Mouse (Mus musculus) kidney, embryonic 15.5 days (tissue): ENCODE results near the gene Mid1ip1. TPM values are rescaled to one million over a fixed set of nuclear protein-coding genes. Genes with fewer than 3 reads are reported as not detected.
A peak's percentile ranks its signal among the peaks of the same experiment; 100 is the strongest.

Experiments
- ATAC-seq: fragments of 200-750 bp; cut with Nextera tagmentation; replicated peaks from 2 replicates; pipeline ENCODE4 v1.8.0; 2017; ENCODE audit warnings: moderate TSS enrichment; ENCODE audit not compliant: low FRiP score
- H3K27ac ChIP-seq: fragments of 300-500 bp; sonication (generic); 2 replicates; pipeline ENCODE4 v1.5.1; 2015; ENCODE audit warnings: mild to moderate bottlenecking, inconsistent platforms
- H3K27me3 ChIP-seq: fragments of 300-500 bp; sonication (generic); 2 replicates; pipeline ENCODE4 v1.6.1; 2015; ENCODE audit warnings: inconsistent platforms
- H3K36me3 ChIP-seq: fragments of 300-500 bp; sonication (generic); 2 replicates; pipeline ENCODE4 v1.6.1; 2015; ENCODE audit warnings: inconsistent platforms
- H3K4me1 ChIP-seq: fragments of 300-500 bp; sonication (generic); 2 replicates; pipeline ENCODE4 v1.6.1; 2015; ENCODE audit warnings: inconsistent platforms
- H3K4me2 ChIP-seq: fragments of 300-500 bp; sonication (generic); 2 replicates; pipeline ENCODE4 v1.6.1; 2015; ENCODE audit warnings: moderate library complexity, mild to moderate bottlenecking, inconsistent platforms
- H3K4me3 ChIP-seq: fragments of 300-500 bp; sonication (generic); replicated peaks from 2 replicates; pipeline ENCODE4 v1.5.1; 2015; ENCODE audit warnings: mild to moderate bottlenecking, inconsistent platforms
- H3K9ac ChIP-seq: fragments of 300-500 bp; sonication (generic); 2 replicates; pipeline ENCODE4 v1.6.1; 2015; ENCODE audit warnings: mild to moderate bottlenecking, inconsistent platforms
- H3K9me3 ChIP-seq: fragments of 300-500 bp; sonication (generic); replicated peaks from 2 replicates; pipeline ENCODE4 v1.6.1; 2016; ENCODE audit warnings: inconsistent platforms
- WGBS: fragments of 180-500 bp; shearing (Covaris S2); methylation state at CpG from one replicate; pipeline ENCODE4 v1.1.7; 2015; ENCODE audit warnings: mixed read lengths; 5-methylcytosine and 5-hydroxymethylcytosine counted together
- polyA plus RNA-seq: library from polyadenylated mRNA; unstranded; fragments of >200 nt; fragmentation: Nextera tagmentation; extraction: Ambion mirVana; gene quantifications from 2 replicates; pipeline ENCODE4 v1.2.1, GENCODE M21; 2015

Gene Mid1ip1
- 47.6 and 49.5 TPM in 2 replicates for polyA plus RNA-seq

DNA sequence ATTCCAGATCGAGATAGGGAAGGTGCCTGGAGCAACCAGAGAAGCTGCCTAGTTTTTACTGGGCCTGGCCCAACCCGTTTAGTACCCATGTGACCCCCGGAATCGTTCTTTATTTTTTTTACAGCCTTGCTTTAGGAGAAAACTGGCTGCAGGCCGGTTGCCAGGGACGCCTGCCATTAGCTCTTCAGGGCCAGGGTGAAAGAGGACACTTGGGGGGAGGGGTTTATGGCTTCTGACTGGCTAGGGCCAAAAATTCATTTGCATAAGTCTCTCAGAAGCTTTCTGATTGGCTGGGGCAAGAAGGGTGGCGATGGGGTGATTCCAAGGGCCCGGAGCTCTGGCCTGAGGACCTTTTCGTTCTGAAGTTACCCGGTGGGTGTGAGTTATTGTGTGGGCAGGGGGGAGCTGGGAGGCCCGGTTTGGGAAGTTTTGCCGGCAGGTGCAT is at the start of gene Mid1ip1:
Gene Mid1ip1 (plus strand): TSS at position 318 of the 445 bp plus-strand sequence.
- Histone ChIP-seq H3K36me3 (no peaks in the 10 kb centered on the region), H3K4me3 (peak within 1 kb of the TSS; percentile 27), H3K27ac (peak within 1 kb of the TSS; percentile 84), H3K9me3 (no peaks in the 10 kb centered on the region), H3K9ac (no peak within 1 kb of the TSS), H3K4me2 (peak within 1 kb of the TSS; percentile 50), H3K4me1 (peaks cover 15% of the 10 kb centered on the region), H3K27me3 (no peaks in the 10 kb centered on the region)
- peak; percentile 81 for ATAC-seq
- WGBS: 24% methylated on average over 12 of the region's 12 CpGs

DNA sequence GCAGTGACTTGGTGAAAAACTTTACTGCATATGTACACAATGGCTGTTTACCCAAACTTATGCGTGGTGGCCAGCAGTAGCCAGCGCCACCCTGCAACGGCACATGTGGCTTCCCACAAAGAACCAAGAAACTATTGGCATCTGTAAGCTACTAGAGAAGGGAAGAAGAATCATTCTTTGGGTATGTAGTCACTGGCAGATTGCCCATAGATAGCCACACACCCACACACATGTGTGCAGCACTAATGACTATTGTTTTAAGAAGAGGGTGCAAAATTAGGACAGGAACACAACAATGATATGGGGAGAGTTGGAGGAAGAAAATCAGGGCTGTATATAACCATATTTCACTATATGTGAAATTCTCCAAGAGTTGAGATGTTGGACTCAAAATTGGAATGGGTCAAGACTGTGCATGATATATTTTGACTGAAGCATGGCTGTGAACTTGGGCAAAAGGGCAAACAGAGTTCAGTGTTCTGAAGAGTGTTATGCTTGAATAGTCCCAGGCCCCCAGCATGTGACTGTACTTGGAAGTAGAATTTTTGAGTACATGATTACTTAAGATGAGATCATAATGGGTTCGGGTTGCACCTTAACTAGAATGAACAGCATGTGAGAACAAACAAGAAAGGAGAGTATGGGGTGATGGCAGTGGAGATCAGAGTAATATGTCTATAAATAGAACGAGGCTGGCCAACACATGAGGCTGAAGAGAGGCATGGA is 20.2 kb upstream of the Mid1ip1 start:
- H3K27me3 ChIP-seq: no peaks in the 10 kb centered on the region
- H3K4me1 ChIP-seq: no peaks in the 10 kb centered on the region
- H3K4me2 ChIP-seq: no peak overlapping the region
- H3K36me3 ChIP-seq: no peaks in the 10 kb centered on the region
- 81% methylated on average over 5 of the region's 5 CpGs for WGBS
- H3K9ac ChIP-seq: no peak overlapping the region
- H3K4me3 ChIP-seq: no peak overlapping the region
- no peak for ATAC-seq
- H3K27ac ChIP-seq: no peak overlapping the region
- no peaks in the 10 kb centered on the region for H3K9me3 ChIP-seq

DNA sequence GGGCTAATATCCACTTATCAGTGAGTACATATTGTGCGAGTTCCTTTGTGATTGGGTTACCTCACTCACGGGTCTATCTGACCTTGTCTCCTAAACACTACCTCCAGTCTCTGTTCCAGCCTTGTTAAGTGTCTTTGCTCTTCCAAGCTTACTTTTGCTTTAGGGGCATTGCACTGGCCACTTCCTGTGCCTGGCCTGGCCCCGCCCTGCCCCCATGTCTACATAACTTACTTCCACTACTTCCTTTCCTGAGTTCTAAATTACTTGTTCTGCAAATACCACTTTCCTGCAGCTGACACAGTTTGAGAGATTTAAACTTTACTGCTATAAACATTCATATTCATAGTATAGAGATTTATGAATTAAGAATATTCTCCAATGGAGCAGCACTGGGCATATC is 8.1 kb upstream of the Mid1ip1 start:
- no peak overlapping the region for H3K4me2 ChIP-seq
- no peak overlapping the region for H3K27ac ChIP-seq
- H3K36me3 ChIP-seq: no peaks in the 10 kb centered on the region
- WGBS: 78% methylated on average over 3 of the region's 3 CpGs
- ATAC-seq: no peak
- H3K9me3 ChIP-seq: no peaks in the 10 kb centered on the region
- no peaks in the 10 kb centered on the region for H3K4me1 ChIP-seq
- H3K9ac ChIP-seq: no peak overlapping the region
- no peaks in the 10 kb centered on the region for H3K27me3 ChIP-seq
- H3K4me3 ChIP-seq: no peak overlapping the region

DNA sequence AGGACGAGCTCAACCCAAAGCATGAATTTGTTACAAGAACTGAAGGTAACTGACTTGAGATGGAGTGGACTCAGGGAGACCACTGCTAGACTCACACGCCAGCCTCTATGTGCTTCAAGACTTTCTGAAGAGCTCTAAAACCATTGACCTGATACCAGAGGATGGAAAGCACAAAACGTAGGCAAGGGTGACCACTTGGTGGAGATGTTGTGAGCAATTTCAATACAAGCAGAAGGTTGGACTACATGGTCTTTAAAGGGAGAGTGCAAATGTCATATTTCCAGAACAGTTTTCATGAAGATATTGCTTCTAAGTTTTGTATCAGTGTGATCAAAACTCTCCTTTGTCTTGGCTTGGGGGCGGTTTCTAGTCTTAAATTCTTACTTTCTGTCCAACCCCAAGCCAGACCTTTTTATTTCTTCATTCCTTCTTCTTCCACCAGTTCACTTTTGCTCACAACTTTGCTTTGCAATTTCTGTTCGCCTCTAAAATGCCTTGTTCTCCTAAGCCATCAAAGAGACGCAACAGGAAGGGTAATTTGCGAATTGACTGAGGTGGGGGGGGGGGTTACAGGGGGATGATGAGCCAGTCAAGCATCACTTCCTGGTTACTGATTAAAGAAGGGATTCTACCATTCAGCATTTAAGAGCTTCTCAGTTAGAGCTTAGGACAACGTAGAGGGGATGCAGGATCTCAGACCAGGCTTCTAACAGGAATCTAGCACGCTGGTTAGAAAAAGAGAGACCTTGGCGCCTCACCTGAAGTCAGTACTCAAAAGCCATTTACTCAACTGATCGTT is 775 bp upstream of the Mid1ip1 start:
- H3K4me1 ChIP-seq: peaks cover 15% of the 10 kb centered on the region
- peak overlapping the region; percentile 27 for H3K4me3 ChIP-seq
- peak overlapping the region; percentile 84 for H3K27ac ChIP-seq
- no peak for ATAC-seq
- 34% methylated on average over 11 of the region's 11 CpGs for WGBS
- no peaks in the 10 kb centered on the region for H3K36me3 ChIP-seq
- H3K9ac ChIP-seq: no peak overlapping the region
- H3K4me2 ChIP-seq: peak overlapping the region; percentile 50
- H3K27me3 ChIP-seq: no peaks in the 10 kb centered on the region
- H3K9me3 ChIP-seq: no peaks in the 10 kb centered on the region

DNA sequence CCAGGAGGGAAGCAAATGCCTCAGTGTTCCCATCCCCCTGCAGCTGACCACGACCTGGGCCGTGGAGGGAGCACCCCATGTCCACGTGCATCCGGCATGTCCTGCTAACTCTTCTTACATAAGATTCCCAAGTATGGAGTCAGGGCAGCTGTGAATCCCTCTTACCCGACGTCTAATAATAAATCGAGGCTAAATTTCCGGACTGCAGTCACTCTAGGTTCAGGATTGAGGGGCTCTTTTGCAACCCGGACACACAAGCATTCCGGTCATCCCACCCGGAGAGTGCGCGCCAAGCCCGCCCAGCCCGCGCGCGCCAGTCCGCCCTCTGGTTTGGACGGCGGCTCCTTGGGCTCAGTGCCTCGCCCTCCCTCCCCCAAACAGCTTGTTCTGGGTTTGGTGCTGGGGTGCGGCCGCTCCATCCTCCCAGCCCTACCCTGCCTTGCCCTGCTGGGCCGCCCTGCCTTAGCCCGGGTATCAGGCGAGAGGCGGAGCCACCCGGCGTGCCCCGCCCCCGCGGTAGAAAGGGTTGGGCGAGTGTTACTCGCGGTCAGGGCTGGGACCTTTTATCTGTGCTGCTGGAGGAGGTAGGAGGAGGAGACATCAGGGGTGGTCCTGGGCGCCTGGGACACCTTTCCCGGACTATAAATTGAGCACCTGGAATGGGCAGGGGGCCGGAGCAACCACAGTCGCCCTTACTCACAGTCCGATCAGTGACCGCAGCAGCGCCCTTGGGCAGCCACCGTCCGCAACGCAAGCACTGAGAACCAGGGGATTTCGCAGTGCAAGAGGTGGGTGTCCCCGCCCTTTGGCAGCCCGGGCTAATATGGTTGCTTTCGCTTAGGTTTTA is 2.3 kb downstream of the Mid1ip1 start:
- 18% methylated on average over 50 of the region's 50 CpGs for WGBS
- H3K9me3 ChIP-seq: no peaks in the 10 kb centered on the region
- peak; percentile 93 for ATAC-seq
- H3K9ac ChIP-seq: peak overlapping the region; percentile 62
- H3K4me3 ChIP-seq: peak overlapping the region; percentile 56
- H3K4me1 ChIP-seq: peaks cover 15% of the 10 kb centered on the region
- peak overlapping the region; percentile 65 for H3K4me2 ChIP-seq
- no peaks in the 10 kb centered on the region for H3K36me3 ChIP-seq
- no peaks in the 10 kb centered on the region for H3K27me3 ChIP-seq
- peak overlapping the region; percentile 84 for H3K27ac ChIP-seq

DNA sequence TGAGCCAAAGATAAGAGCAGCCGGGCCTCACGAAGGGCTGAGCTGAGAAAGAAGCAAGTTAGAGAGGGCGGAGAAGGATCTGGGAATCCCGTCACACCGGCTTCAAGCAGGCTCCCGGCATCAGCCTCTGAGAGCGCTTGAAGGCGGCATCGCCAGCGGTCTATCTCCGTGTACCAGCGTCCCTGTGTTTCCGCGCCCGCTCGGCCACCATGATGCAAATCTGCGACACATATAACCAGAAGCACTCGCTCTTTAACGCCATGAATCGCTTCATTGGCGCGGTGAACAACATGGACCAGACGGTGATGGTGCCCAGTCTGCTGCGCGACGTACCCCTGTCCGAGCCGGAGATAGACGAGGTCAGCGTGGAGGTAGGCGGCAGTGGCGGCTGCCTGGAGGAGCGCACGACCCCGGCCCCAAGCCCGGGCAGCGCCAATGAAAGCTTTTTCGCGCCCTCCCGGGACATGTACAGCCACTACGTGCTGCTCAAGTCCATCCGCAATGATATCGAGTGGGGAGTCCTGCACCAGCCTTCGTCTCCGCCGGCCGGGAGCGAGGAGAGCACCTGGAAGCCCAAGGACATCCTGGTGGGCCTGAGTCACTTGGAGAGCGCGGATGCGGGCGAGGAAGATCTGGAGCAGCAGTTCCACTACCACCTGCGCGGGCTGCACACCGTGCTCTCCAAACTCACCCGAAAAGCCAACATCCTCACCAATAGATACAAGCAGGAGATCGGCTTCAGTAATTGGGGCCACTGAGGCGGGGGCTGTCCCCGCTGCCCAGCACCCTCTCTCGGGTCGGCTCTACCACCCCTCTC is 3.4 kb downstream of the Mid1ip1 start:
- Histone ChIP-seq H3K4me2 (peak overlapping the region; percentile 65), H3K4me1 (peaks cover 15% of the 10 kb centered on the region), H3K4me3 (peak overlapping the region; percentile 56), H3K27me3 (no peaks in the 10 kb centered on the region), H3K27ac (peak overlapping the region; percentile 84), H3K9ac (peak overlapping the region; percentile 62), H3K36me3 (no peaks in the 10 kb centered on the region), H3K9me3 (no peaks in the 10 kb centered on the region)
- ATAC-seq: no peak
- WGBS: 19% methylated on average over 61 of the region's 61 CpGs

DNA sequence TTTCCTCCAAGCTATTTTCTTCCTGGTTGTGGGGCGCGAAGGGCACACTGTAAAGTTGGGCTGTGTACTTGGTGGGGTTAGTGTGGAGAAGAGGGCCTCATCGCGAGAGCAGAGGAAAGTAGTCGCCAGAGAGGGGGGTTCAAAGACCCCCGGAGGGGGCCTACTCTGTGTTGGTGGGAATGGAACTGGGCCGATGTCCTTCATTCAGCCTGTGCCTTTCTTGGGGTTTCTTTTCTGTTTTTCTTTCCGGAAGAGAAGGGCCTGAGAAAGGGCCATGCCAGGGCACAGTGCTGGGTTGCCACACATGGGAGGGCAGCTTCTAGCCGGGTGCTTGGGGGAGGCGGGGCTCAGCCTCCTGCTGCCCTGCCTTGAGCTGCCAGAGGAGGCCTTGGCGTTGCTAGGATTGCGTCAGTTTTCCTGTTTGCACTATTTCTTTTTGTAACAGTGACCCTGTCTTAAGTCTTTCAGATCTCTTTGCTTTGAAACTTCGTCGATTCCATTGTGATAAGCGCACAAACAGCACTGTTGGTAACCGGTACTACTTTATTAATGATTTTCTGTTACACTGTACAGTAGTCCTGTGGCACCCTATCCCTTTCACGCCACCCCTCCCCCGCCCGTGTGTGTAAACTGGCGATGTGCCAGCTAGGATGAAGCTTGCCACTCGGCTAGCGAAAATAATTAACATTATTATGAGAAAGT is 4.2 kb downstream of the Mid1ip1 start:
- Histone ChIP-seq H3K4me2 (peak overlapping the region; percentile 65), H3K9me3 (no peaks in the 10 kb centered on the region), H3K27ac (peak overlapping the region; percentile 84), H3K36me3 (no peaks in the 10 kb centered on the region), H3K9ac (peak overlapping the region; percentile 62), H3K4me1 (peaks cover 15% of the 10 kb centered on the region), H3K4me3 (peak overlapping the region; percentile 56), H3K27me3 (no peaks in the 10 kb centered on the region)
- 22% methylated on average over 22 of the region's 22 CpGs for WGBS
- ATAC-seq: peak; percentile 68

DNA sequence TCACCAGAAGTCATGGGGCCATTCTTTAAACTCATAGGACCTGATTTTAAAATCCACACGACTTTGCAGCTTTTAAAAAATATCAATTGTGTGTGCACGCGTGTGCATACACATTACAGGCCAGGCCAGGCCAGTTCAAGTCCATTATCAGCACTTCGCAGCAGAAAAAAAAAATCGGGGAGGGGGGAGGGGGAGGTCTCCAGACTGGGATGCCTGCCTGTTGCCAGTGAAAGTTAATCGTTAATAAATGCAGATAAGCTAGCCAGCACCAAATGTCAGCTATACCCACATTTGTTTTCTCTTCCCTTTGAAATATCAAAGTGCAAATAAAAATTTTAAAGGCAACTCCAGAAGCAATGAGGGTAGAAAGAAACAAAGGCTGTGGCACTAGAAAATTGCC is 5.6 kb downstream of the Mid1ip1 start:
- Histone ChIP-seq H3K36me3 (no peaks in the 10 kb centered on the region), H3K27me3 (no peaks in the 10 kb centered on the region), H3K9me3 (no peaks in the 10 kb centered on the region), H3K9ac (no peak overlapping the region), H3K4me2 (no peak overlapping the region), H3K4me3 (no peak overlapping the region), H3K27ac (no peak overlapping the region), H3K4me1 (peaks cover 6% of the 10 kb centered on the region)
- no peak for ATAC-seq
- WGBS: 49% methylated on average over 6 of the region's 6 CpGs

DNA sequence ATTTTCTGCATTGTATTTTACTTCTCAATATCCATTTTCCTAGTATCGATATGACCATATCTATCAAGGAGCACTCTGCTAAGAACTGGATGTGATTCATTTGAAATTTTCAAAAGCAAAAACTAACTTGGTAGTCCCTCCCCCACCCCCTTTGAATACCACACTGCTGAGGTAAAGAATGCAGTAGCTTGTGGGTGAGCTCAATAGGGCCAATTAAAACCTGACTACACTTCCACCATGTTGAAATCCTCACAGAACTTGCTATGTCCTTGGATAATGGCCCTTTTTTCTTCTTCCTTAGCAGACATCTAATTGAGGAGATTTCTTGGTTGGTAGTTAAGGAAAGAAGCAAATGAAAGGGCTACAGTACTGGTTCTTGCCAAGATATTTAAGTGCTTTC is 9.8 kb downstream of the Mid1ip1 start:
- H3K4me1 ChIP-seq: peaks cover 3% of the 10 kb centered on the region; the same call in 1 of the 2 replicates
- 0 out of 2 replicates have a peak, but pooled peaks cover 3% of the 10 kb centered on the region for H3K27me3 ChIP-seq
- H3K9ac ChIP-seq: no peak overlapping the region
- H3K4me2 ChIP-seq: no peak overlapping the region
- no peak overlapping the region for H3K4me3 ChIP-seq
- 90% methylated on average over 1 of the region's 1 CpGs for WGBS
- no peaks in the 10 kb centered on the region for H3K36me3 ChIP-seq
- no peaks in the 10 kb centered on the region for H3K9me3 ChIP-seq
- ATAC-seq: no peak
- no peak overlapping the region for H3K27ac ChIP-seq

DNA sequence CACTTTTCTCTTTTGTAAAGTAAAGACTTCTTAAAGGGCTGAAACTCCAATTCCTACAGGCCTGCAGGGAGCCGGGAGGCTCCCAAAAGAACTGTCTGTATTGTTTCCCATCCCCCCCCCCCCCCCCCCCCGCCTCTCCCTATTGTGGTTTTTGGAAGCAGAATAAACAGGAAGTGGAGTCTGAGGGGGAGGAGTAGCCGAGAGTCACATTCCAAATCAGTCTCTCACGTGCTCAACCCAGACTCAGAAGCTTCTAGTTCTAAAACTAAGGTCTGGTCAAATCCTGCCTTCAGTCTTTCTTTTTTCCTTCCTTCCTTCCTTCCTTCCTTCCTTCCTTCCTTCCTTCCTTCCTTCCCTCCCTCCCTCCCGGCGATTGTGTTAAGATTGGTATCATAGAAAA is 14.7 kb downstream of the Mid1ip1 start:
- H3K9ac ChIP-seq: no peak overlapping the region
- peaks cover 3% of the 10 kb centered on the region; the same call in 1 of the 2 replicates for H3K4me1 ChIP-seq
- H3K4me2 ChIP-seq: no peak overlapping the region
- H3K9me3 ChIP-seq: no peaks in the 10 kb centered on the region
- 26% methylated on average over 4 of the region's 6 CpGs for WGBS
- no peak overlapping the region for H3K27ac ChIP-seq
- no peaks in the 10 kb centered on the region for H3K36me3 ChIP-seq
- ATAC-seq: 0 out of 2 replicates have a peak, but pooled peaks have one; percentile 49
- 0 out of 2 replicates have a peak, but pooled peaks cover 8% of the 10 kb centered on the region for H3K27me3 ChIP-seq
- H3K4me3 ChIP-seq: no peak overlapping the region
